Mouse (Mus musculus) heart, postnatal 0 days (tissue): ENCODE data around the gene Dguok.

ENCODE experiments used
- CTCF ChIP-seq: IDR thresholded peaks from 2 replicates; pipeline ENCODE4 v1.5.1; 2016; ENCODE audit warnings: antibody characterized with exemption, control low read depth, low read depth
- EP300 ChIP-seq: IDR thresholded peaks from 2 replicates; pipeline ENCODE4 v1.6.1; 2016; ENCODE audit warnings: antibody characterized with exemption, low read depth

GRCm38 (mm10) chr6:83475431-83475830 is 31.3 kb downstream of the Dguok start:
- TF ChIP-seq CTCF, result no peak
- TF ChIP-seq EP300, result no peak
